Mouse (Mus musculus) c-Kit-positive CD71-positive TER-119-negative erythroid progenitor cells, embryonic 14.5 days (primary cell): ENCODE results near the gene 9030025P20Rik.
"Not testable (repeated sequence)": the region's sequence is repeated elsewhere in the genome, so short reads cannot be mapped to it uniquely, and the experiment has no call there.

Experiments used
- DNase-seq: peaks from one replicate; pipeline ENCODE4 v3.0.0-alpha.2; 2013; ENCODE audit warnings: low read depth

Gene 9030025P20Rik

DNA sequence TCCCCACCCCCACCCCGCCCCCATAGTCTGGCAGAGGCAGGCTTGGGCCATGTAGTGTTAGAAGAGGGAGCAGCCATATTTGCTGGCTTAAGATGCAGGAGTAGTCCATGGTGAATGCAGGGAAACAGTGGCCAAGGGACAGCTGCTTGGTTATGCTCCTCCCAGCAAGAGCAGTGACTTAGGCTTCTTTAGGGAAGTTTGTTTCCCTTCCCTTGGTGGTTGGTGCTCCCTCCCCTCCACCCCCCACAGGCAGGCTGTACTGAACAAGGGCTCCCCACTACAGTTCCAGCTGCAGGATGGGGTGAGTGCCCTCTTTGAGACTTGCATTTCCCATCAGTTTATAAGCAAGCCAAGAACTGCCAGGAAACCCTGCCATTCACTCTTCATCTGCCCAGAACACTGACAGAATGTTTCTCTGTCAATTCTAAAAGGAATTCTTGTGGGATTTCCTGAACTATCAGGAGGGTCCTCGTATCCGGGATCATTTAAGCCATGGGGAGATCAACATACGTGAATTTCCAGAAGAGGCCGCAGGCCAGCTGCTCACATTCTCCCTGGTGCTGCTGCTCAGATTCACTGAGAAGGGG, 11.9 kb downstream of the 9030025P20Rik start:
- not testable (repeated sequence) for DNase-seq

- DNase-seq = not testable (repeated sequence)
These were observed 14.4 kb downstream of the 9030025P20Rik start for GRCm38 (mm10) chr17:14992522-14993138.

- DNase-seq = not testable (repeated sequence)
These were observed 15.0 kb downstream of the 9030025P20Rik start for GRCm38 (mm10) chr17:14993139-14993832.

DNA sequence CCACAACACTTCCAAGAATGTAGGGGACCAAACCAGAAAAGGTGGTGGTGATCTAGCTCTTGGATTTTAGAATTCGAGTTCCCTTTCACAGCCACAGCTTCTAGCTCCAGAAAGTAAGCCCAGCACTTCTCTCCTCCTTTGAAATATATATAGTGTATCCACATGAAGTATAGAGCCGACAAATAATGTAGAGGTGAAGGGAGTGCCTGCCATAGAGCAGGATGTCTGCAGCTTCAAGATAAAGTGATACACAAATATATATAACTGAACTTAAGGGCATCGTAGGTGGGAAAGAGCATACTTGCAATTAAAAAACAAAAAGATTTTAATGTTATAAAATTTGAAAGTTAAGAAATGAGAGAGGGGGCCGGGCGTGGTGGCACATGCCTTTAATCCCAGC, 15.9 kb downstream of the 9030025P20Rik start:
- not testable (repeated sequence) for DNase-seq

GRCm38 (mm10) chr17:15000047-15000446, 21.8 kb downstream of the 9030025P20Rik start:
- DNase-seq = not testable (repeated sequence)

DNA sequence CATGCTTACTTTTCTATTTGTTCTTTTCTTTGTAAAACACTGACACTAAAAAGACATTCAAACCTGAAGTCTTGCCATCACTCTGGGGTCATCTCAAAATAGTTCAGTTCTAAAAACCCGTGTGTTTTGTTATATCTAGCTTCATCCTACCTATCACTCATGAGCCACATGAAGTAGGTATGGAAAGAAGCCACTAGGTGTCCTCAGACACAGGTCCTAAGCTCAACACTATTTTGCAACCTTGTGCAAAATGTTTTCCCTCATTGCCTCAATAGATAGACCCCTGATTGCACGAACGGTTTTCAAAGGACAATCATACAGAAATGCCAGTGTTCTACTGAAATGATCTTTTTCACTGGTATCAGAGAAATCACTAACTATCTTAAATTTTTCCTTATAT, 30.8 kb downstream of the 9030025P20Rik start:
- not testable (repeated sequence) for DNase-seq

GRCm38 (mm10) chr17:15009706-15010413, 31.6 kb downstream of the 9030025P20Rik start, which contains the start of gene Gm3435:
TSS of gene Gm3435 (plus strand) at chr17:15010176.
- not testable (repeated sequence) for DNase-seq

- DNase-seq = not testable (repeated sequence)
These were observed 43.4 kb downstream of the 9030025P20Rik start for GRCm38 (mm10) chr17:15021503-15022220.

DNA sequence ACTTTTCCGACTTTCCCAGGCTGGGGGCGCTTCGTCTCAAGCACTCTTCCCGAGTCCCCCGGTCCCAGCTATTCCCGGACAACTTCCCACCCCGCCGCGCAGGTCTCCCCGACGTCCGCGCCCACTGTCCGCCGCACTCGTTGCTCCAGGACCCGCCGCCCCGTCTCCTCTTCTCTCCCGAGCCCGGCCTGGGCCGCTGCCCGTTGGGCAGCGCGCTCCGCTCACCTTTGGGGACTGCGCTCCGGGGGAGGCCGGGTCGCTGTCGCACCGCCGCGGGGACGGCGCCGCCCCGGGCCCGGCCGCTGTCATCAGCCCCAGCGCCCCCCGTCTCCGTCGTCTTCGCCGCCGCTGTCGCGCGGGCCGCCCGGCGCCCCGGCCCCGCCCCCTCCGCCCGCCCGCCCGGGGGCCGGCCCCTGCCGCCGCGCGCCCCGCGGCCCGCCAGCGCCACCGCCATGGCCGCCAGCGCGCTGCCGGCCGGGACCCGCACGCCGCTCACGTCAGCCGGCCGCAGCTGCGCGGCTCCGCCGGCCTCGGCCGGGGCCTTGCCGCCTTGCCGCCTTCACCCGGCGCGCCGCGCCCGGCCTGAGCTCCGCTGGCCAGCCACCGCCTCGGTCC, 45.7 kb downstream of the 9030025P20Rik start:
- DNase-seq = not testable (repeated sequence)

DNA sequence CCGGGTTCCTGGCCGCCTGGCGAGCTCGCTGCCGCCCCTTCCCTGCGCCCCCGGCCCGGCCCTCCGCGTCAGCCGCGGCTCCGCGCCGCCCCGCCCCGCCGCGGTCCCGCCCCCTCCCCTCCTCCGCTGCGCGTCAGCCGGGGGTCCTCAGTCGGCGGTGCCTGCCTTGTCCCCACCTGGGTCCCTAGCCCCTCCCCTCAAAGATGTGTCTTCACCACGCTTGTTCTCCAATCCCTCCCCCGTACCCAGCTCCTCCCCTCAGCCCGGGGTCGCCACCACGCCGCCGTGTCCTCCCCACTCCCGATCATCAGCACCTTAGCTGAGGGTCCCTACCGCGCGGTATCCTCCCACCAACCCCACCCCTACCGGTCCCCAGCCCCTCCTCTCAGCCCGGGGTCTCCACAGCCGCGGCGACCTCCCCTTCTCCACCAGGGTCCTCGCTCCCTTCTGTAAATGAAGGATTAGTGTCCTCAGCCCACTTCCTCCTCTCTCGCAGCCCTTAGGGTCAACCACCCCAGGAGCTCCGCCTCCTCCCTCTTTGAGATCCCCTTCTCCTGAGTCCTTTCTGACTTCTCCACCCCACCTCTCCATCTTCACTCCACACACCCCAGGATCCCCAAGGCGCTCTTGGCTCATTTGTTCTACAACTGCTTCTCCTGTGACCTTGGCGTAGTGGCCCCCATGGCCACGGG, 46.4 kb downstream of the 9030025P20Rik start:
- not testable (repeated sequence) for DNase-seq

- DNase-seq = not testable (repeated sequence)
These were observed 47.2 kb downstream of the 9030025P20Rik start for GRCm38 (mm10) chr17:15025513-15025912.

GRCm38 (mm10) chr17:15031414-15031813, 53.1 kb downstream of the 9030025P20Rik start:
- not testable (repeated sequence) for DNase-seq

- DNase-seq = not testable (repeated sequence)
These were observed 62.2 kb downstream of the 9030025P20Rik start for GRCm38 (mm10) chr17:15040455-15040854.
